Mouse (Mus musculus) urinary bladder, postnatal 14 days (tissue): ENCODE data around the gene Tanc1.

Experiments used
- DNase-seq: peaks from one replicate; pipeline ENCODE4 v3.0.0; 2021; ENCODE audit warnings: low spot score

Tanc1 gene

DNA sequence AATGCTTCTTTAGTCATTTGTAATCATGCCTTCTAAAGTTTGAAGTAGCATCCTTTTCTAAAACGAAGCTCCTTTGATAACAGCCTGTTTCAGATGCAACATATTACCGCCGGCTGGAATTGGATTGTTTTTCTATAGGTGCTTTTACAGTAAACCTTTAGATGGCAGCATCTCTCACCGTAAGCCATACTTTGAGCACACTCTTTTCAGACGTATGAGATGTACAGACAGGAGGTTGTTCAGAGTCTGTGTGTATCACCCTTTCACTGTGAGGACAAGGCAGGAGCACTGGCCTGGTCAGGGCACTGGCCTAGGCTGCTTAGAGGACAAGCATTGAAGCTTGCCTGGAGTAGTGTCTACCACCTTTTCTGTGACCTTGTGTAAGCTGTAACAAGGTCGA lies 145.2 kb downstream of the Tanc1 start:
- DNase-seq: no peak

DNA sequence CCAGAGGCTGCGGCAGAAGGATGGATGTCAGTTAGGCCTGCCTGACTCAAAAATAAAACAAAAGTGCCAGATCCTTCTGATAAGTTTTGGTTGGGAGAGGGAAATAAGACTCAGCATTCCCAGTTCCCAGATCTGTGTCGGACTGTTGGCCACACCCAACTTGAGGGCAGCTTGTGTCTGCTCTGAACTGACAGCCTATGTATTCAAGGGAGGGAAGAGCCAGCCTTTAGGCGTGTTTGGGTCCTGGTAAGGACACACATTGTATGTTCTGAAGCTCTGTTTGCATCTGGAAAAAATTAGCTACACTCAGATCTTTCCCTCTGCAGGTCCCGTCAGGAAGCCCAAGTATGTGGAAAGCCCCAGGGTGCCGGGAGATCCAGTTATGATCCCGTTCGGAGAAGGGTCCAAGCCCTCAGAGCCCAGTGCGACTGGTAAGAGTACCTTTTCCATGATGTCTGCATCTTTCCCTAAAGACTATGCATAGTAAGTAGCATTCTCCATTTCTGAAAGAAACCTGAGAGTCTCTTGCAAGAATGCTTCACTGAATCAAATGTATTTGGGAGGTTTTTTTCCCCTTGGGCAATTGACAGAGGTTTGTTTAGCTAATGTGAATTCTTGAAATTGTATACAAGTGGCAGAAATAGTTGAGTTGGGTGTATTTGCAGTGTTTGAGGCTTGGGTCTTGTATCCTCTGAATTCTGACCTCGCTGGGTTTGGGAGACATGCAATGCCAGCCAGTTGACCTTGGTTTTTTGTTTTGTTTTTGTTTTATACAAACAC lies 146.5 kb downstream of the Tanc1 start:
- DNase-seq: no peak

DNA sequence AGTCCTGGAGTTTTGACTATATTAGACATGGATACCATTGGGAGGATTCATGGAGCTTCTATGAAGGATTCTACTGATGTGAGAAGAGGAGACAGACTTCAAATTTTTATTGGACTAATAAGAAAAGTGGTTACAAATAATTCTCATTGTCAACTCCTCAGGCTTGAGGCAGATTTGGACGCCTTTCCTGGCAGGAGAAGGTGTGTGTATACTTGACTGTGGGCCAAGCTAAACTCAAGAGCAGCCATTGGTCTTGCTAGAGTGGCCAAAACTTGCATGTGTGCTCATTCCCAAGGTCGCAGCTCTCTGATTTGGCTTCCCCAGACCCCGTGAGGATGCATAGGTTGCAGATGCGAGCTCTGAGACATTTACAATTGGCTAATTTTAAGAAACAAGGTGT lies 148.9 kb downstream of the Tanc1 start:
- DNase-seq: no peak

DNA sequence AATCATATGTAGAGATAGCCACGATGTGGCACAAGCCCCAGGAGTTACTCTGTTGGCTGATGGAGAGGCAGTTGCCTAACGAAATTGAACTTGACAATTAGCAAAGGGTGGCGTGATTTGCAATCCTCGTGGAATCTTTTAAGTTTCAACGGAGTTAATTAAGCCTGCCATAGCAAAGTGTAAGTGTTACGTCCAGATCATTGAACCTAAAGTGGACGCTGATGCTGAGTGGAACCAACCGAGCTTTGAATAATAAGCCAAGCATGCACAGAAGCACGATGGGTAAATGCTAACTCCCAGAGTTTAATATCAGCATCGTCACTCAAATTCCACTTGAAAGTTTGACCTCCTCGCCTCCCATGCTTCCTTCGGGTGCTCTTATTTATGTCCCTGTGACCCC lies 149.3 kb downstream of the Tanc1 start:
- no peak for DNase-seq

DNA sequence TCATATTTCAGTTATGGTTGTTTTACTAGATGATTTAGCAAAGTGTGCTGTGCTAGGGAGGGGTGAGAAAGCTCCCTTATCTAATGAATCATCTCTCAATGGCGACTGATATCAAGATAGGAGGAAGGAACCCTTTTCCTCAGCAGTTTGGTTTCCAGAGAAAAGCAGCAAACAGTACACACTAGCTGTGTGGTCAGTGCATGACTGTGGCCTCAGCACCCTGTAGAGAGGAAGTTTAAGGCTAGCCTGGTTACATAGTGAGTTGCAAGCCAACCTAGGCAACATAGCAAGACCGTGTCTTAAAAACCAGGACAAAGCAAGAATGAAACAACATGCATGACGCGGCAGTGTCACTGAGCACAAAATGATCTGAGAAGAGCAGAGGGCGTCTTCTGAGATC lies 150.4 kb downstream of the Tanc1 start:
- DNase-seq: no peak

DNA sequence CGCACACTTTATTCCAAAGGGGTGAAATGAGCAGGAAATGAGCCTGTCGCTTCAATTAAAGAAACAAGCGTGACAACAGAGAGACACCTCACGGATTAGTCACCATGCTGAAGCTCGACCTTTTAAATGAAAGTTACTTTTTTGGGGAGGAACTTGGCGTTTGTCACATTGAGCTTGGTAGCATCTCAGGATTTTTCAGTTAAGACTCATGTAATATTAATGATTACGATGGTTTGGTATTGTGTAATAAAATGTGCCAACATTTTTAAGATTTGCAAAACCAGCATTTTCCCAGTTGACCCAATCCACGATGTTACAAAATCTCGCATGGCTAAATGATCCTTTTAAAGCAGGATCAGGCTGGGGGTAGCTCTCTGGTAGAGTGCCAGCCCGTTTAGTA lies 153.8 kb downstream of the Tanc1 start:
- DNase-seq: no peak

DNA sequence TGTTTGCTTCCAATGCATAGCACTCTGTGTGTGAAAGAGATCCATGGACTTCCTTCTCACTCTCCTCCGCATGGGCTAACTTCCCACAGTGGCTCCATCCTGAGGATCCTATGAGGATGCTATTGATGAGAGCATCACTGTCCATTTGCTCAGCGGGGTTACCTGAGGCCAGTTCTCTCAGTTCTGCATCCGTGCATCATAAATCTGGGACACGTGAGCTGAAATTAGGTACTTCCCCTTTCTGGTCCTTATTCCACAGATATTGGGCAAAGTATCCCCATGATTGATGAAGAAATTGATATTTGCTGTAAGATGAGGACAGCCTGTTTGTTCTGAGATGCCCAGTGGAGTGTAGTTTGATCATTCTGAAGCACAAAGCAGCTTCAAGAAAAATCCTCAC lies 156.1 kb downstream of the Tanc1 start:
- DNase-seq: no peak

DNA sequence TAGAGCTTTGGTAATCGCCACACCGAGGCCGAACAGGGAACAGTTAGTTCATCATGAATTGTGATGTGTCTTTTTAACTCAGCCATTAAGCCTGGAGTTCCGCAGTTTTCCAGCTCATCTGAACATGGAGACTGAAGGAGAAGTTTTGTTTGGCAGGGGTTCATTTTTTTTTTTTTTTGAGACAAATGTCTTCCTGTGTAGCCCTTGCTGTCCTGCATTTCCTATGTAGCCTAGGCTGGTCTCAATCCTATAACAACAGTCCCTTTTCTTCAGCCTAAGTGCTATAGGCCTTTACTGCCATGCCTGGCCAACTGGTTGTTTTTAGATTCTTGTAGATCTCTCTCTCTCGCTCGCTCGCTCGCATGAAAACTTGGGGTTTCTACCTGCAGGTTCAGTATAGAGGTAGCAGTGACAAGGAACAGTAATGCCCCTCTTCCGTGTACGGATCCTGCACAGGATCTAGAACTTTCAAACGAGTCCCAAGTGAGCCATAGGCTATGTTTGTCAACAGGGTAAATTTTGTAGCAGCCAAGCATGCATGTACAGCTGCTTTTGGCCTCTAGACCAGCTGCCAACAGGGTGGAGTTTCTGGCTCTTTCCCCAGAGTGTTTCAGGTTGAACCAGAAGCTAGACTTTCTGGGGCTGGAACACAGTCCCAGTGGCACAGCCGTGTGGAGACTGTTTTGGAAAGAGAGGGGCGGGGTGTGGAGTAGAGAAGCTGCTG lies 157.0 kb downstream of the Tanc1 start:
- DNase-seq: peak; percentile 78

DNA sequence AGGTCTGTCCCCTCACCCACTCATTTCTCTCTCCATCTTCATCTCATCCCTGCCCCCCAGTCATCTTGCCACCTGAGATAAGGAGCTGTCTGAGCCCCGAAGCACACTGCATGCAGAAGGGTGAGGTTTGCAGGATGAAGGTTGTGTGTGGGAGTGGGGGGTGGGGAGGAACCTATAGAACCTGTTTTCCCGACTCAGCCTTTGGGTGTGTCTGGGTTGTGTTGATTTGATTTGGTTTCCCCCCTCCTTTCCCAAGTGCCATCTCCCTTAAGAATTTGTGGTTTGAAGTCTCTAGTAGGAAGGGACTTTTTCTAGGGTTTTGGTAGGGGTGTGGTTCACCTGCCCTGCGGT lies 157.5 kb downstream of the Tanc1 start:
- no peak for DNase-seq

DNA sequence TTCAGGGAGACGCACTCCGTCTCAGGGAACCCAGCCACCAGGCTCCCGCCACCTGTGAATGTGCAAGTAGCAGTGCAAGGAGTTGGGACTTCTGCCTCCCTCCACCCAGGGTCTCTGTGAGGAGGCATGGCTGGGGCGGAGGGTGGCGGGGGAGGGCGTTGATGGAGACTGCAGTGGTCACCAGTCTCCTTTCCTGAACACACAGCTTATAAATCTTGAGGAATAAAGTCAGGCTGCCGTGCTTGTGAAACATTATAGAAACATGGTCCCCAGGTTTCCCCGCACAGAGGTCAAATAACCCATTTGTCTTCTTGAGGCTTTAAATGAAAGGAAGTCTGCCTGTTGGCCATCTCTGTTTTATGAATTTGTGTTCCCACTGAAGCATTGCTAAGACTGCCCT lies 159.9 kb downstream of the Tanc1 start:
- no peak for DNase-seq

DNA sequence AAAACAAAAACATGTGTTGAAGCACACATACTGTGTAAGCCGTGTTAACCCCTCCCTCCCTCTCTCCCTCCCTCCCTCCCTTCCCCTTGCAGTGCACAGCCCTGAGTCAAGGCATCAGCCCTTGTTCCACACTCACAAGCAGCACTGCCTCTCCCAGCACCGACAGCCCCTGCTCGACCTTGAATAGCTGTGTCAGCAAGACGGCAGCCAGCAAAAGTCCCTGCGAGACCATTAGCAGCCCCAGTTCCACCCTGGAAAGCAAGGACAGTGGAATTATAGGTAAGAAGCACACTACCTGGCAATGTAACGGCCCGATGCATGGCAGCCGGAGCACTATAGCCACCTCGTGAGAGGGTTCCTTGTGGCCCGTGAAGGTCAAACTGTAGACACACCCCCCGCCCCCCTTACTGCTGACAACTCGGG lies 160.4 kb downstream of the Tanc1 start:
- no peak for DNase-seq

DNA sequence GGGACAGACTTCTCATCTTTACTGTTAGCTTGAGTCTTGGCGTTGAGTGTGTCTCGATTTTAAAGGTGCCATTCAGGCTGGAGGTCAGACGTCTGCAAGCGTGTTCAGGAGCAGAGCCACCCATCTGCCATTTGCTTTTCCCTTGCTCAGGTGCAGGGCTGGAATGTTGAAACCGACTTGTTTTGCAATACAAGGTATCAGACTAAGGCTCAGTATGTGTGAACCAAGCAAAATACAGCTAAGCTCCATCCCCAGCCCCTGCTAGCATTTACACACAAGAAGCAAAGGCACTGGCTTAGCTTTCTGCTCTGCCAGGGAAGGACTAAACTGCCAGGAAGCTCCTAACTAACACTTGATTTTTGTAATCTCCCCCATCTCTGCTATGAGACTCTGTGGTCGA lies 162.5 kb downstream of the Tanc1 start:
- DNase-seq: no peak

DNA sequence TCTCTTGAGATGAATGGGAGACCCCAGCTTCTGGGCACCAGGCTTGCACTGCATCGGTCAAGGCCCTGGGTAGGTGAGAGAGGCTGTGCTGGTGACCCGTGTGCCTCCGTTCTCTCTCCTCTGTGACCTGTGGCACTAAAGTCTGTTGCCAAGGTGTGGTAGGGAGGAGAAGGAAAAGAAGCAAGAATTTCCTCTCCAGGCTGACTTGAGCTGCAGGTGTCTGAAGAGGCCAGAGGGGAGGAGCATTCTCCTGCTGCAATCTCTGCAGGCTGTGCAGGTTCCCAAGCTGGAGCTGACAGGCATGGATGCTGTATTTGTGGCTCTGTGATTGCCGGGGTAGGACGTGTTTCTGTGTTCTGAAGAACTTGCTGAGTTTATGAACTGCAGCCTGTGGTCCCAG lies 163.3 kb downstream of the Tanc1 start:
- no peak for DNase-seq

DNA sequence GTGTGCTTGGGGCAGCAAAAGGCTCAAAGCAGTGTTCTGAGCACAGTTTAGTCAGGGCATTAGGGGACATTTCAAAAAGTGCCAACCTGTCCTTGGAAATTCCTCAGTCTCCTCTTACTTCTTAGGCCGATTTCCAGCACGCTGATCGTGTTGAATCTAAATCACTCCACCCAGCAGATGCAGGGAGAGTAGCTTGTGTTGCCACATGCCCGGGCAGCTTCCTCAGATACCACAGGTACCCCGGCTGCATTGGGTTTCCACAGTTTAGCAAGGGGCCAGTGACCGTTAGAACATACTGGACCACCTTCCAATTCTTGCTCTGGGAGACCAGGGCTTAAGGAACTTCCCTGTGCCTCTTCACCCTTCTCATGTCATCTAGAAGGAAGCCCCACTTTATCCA lies 164.0 kb downstream of the Tanc1 start:
- no peak for DNase-seq

DNA sequence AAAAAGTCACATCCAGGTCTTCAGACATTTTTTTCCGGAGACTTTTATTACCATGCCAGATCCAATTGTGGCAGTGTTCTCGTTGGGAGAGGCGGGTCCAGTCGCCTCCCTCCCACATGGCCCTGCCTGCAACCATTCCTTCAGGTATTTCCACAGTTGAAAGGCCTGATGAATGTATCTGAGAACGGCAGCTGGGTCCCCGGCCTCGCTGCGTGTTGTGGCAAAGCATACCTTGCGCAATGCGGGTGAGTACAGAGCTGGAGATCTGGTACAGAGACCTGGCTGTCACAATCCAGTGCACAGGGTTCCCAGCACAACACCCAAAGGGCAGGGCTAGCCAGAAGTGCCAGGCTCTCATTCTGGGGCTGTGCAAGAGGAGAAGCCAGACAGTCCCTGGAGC lies 167.5 kb downstream of the Tanc1 start:
- peak; percentile 83 for DNase-seq

DNA sequence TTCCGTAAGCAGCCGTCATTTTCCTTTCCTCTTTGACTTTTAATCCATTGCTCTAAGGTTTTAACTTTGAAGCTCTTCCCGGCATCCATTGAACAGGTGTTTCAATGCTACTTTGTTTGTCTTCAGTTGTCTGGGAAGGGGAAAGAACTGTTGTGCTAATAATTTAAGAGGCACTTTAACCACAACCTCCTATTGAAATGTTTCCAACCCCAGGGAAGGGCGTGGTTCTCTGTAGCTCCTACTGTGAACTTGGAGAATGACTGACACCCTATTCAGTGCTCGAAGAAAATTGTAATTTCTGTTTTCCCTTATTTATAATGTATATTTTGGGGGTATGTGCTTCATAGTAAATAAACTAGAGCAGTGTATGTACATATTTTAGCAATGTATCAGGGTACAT lies 168.4 kb downstream of the Tanc1 start:
- no peak for DNase-seq

DNA sequence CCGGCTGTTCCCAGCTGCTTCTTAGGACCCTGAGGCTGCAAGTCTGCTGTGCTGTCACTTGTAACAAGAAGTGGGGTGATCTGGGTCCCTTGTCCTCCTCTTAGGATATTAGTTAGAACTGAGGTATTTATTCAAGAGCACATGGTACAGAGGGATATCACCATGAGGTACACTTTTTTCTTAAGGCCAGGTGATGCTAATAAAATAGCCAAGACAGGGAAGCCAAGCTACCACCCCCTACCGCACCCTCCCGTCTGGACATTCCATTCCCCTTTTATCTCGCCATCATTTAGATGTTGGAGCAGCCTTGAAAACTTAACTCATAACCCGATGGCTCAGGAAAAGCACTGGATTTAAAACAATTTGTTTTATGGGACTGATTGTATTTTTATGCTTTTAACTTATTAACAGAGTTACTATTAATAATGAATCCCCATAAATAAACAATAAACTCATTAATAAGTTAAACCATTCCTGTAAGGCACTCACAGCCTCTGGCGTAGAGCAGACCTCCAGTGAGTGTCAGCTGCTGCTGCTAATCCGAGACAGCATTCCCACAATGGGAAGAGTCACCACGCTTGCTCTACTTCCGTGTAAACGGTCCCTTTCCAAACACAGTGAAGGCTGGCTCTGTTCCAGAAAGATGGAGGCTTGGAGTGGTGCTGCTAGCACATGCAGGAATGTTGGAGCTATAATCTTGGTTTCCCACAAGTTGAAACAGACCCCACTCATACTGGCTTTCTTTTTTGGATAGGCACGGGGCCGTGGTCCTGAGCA lies 171.4 kb downstream of the Tanc1 start:
- DNase-seq: no peak

DNA sequence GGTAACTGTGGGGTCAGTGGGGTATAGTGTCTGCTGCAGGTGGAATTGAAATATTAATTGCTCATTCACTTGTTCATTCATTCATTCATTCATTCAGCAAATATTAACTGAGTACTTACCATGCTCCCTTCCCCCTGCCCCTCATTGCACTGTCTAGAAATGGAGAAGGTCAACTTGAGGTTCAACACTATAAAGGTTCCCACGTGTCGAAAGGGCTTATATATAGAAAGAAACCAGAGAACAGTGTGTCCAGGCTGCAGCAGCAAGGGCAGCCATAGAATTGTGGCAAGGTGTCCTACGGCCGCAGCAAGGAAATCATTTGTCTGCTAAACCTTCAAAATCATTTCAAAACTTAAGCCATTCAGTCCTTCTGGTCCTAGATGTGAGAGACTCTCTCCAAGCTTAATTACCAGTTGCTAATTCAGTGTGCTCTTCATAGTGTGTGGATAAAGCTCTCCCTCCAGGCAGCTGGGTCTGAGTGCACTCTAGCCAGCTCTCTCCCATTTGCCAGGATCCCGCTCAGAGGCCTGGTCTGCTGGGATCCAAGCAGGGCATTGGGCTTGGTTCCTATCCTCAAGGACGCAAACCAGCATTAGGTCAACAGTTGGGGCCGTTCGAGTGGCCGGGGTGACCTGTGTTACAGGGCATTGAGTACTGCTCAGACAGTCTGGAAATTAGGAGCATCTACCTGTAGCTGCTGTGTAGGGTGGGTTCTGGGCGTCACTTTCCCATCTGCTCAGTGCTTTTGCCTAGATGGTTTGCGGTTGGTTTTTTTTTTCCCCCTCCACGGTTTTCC lies 172.2 kb downstream of the Tanc1 start:
- no peak for DNase-seq

DNA sequence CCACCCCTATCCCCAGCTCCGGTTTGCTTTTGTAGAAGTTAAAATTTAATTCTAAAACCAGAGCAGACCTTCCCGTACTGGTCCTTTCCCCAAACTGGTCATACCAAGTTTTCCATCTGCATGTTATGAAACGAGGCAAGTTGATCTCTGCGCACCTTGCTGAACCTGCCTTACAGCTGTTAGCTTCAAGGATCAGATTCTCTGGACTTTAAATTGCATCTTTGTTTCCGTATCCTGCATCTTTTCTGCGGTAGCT lies 172.7 kb downstream of the Tanc1 start:
- no peak for DNase-seq

DNA sequence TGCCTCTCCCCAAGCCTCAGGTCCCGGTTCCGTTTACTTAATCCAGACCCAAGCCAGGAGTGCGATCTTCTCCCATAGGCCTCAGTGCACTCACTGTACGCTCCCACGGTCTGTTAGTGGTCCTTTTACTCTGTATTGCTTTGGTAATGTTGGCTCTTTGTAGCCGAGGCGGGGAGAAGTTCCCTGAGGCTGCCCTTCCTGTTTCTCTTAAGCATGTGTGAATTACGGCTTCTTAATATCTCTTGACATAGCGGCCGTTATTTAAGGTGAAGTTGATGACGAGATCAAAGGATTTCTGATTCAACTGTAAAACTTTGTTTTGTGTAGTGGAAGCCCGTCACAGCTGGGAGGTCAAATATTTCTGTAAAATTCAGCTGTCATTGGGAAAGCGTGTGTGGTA lies 173.8 kb downstream of the Tanc1 start:
- no peak for DNase-seq

DNA sequence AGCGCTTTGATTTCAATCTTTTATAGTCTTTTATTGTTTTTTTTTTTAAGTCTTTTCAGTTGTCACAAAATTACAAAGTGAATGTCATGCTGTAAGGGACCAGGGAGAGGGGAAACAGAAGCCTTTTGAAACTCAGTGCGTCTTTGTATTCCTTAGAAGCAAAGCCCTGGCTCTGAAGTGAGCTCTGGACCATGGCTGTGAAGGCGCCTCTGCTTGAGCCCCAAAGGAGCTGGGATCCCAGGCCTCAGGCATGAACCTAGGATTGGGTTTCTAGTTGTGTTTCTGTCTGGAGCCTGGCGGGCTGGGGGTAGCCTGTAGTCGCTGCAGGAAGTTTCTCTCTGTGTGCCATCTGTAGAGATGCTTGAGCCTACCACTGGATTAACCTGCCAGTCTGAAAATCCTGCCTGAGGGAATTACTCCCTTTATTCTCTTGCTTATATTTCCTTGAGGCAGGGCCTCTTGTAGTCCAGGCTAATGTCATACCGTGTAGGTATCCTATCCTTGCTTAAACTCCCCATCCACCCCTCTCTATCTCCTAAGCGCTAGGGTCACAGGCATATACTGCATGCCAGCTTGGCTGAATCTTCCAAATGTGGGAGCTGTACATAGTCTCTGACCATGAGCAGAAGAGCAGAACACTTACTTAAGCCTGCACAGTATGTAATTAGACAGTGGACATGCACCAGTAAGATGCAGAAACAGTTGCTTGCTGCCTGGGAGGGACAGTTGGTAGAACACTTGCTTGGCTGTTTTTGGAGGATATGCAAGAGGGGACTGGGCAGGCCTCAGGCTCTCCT lies 177.1 kb downstream of the Tanc1 start:
- no peak for DNase-seq

DNA sequence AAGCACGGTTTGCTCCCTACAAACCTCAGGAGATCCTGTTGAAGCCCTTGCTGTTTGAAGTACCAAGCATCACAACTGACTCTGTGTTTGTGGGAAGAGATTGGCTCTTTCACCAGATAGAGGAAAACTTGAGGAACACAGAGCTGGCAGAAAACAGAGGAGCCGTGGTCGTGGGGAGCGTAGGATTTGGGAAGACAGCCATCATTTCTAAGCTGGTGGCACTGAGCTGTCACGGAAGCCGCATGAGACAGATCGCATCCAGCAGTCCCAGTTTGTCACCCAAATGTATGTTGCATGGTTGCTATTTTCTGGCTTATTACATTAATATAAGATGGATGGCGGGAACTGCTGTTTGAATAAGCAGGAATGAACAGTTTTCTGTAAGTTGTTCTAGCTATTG lies 179.8 kb downstream of the Tanc1 start:
- no peak for DNase-seq
